In the genomic region with DNA sequence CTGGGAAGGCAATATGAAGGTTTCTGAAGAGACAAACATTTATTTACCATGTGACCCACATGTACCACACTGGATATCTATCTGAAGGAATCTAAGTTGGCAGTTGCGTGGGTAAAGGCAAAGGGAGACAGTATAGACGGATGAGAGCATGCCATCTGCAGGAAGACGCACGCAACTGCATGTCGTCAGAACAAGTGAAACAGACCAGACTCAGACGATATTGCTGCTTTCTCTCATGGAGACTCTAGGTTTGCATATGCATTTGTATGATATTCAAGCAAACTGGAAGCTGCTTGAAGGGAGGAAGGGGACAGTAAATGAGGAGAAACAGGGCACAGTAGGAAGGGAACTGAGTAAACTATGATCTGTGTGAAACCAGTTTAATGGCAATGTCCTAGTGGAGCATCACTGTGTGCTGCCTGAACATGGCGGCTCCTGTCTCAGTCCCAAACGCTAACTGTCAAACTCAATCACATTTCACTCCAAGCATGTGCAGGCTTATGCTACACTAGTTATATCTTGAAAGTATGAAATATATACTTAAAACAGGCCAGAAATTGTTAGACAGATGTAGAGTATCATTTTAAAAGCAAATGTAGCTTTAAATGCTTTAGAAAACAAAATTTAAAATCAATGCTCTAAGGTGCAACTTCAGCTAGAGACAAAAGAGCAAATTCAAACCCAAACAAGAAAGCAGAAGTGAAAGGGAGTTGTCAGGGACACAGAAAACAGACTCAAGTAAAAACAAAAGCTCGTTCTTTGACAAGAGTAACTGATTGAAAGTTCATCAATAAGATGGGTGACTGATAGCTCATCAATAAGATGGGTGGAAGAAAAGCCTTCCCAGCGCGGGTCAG, we compare ENCODE assay signal across 8 mouse cellular contexts. TPM values are rescaled to one million over a fixed set of nuclear protein-coding genes. Genes with fewer than 3 reads are reported as not detected.
DNase-seq lines count a peak whose midpoint lies in the region; ATAC-seq lines count a peak whose summit lies in the region.

No protein-coding gene starts in this region.

- ATAC-seq in frontal cortex, adult (ENCODE audit: low TSS enrichment) = peak; percentile 88
- ATAC-seq in inflammation-experienced regulatory T-cells, adult 6 months = peak; percentile 73

- no peak for DNase-seq in frontal cortex, postnatal 10 days (ENCODE audit: low spot score in 2 of 2)
- DNase-seq in 3T3-L1 (ENCODE audit: low read depth, low spot score) (peak; percentile 37), NIH3T3 (ENCODE audit: low read depth) (peak; percentile 15)
- DNase-seq in natural killer cell, adult 2 months (ENCODE audit: low spot score in 2 of 2) = peak; percentile 43 to 55
- no peak for DNase-seq in right cerebral cortex, postnatal 36 days (ENCODE audit: low spot score in 2 of 2)
- DNase-seq in urinary bladder, postnatal 25 days (ENCODE audit: low spot score) = no peak

RNA-seq across cellular contexts. Expression of gene Tex9, which starts 24.2 kb away (rescaled TPM):
- polyA plus RNA-seq in inflammation-experienced regulatory T-cells, adult 6 months (2017; shearing (Covaris generic)) = 10 to 100 TPM; 13.3 to 13.5 (median 13.4) TPM

RNA-seq across cellular contexts. Expression of gene Mns1, which starts 30.0 kb away (rescaled TPM):
- polyA plus RNA-seq in inflammation-experienced regulatory T-cells, adult 6 months (2017; shearing (Covaris generic)) = 10 to 100 TPM; 15.0 to 47.1 (median 15.9) TPM

Comparison
In these comparisons a context has a peak if more than half of its experiments do, and no peak if none do; other contexts are left out.
1. DNase-seq: peak in 3T3-L1 (single experiment), NIH3T3 (single experiment) and natural killer cell, adult 2 months (2 of 2); none in frontal cortex, postnatal 10 days (0 of 2), right cerebral cortex, postnatal 36 days (0 of 2) and urinary bladder, postnatal 25 days (single experiment).